Mouse (Mus musculus): Measurements from ENCODE around the gene Mtcl1. TPM values are rescaled to one million over a fixed set of nuclear protein-coding genes. Genes with fewer than 3 reads are reported as not detected.

Mtcl1 gene
- polyA plus RNA-seq, 2 experiments: 0.08 TPM; not detected in 1

DNA sequence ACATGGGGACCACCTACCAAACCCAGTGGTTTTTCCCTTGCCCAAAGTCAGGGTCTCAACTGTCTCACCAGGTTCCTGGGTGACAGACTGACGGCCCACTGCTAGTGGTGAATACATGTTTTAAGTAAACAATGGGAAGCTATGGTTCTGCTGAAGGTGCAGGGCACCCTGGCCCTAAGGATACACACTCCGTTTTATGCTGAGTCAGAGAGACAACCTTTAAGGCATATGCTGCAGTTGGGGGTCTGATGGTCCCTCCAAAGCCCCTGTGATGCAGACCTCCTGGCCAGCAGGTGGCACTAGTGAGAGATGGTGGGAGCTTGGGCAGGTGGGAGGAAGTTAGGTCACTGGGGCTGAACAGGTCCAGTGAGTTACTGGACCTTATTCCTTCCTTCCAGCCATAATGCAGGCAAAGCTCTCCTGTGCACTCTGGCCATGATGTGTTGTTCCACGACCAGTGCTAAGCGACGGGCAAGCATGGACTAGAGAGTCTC, 123.0 kb downstream of the Mtcl1 start:
- TF ChIP-seq EP300 (IDR thresholded peaks at IDR 0.05; ENCODE audit: low read depth) (no peak), CTCF (IDR thresholded peaks at IDR 0.05; ENCODE audit: low read depth) (peak; percentile 42)
- Histone ChIP-seq H3K4me2 (ENCODE audit: low read depth) (no peak overlapping the region), H3K9me3 (ENCODE audit: control insufficient read depth, low read length) (no peaks in the 10 kb centered on the region), H3K27ac (no peak overlapping the region), H3K27me3 (ENCODE audit: control insufficient read depth, insufficient read depth, low read length) (no peaks in the 10 kb centered on the region), H3K36me3 (replicated peaks; ENCODE audit: control insufficient read depth, insufficient read depth, low read depth) (no peaks in the 10 kb centered on the region), H3K9ac (replicated peaks) (no peak overlapping the region), H3K4me1 (replicated peaks; ENCODE audit: control insufficient read depth in 2 of 2, insufficient read depth in 2 of 2, low read length in 1 of 2) (no peaks in the 10 kb centered on the region), H3K4me3 (ENCODE audit: insufficient read depth in 1 of 2, low read depth in 2 of 2, low read length in 2 of 2) (no peak overlapping the region)
- DNase-seq (ENCODE audit: low read depth in 3 of 3, low spot score in 3 of 3): no peak
- WGBS (ENCODE audit: insufficient replicate concordance): 66% methylated on average over 5 of the region's 5 CpGs
- no peak for ATAC-seq (ENCODE audit: insufficient read depth)

DNA sequence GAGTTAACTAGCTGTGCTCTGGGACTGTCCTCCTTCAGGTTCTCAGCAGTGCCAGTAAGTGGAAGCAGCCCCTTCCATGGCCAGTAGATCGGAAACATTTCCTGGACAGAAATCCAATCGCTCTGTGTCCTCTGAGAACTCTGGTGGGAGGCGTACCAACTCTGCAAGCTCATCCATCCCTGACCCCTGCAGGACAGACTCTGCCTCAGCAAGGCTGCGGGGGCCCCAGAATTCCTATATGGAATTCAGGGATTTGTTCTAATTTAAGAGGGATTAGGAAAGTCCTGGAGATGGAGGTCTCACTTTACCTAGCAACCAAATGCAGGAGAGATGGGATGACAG, 123.4 kb downstream of the Mtcl1 start:
- ATAC-seq (ENCODE audit: insufficient read depth) (no peak), DNase-seq (ENCODE audit: low read depth in 3 of 3, low spot score in 3 of 3) (no peak)
- Histone ChIP-seq H3K4me1 (replicated peaks; ENCODE audit: control insufficient read depth in 2 of 2, insufficient read depth in 2 of 2, low read length in 1 of 2) (no peaks in the 10 kb centered on the region), H3K27me3 (ENCODE audit: control insufficient read depth, insufficient read depth, low read length) (no peaks in the 10 kb centered on the region), H3K4me3 (ENCODE audit: insufficient read depth in 1 of 2, low read depth in 2 of 2, low read length in 2 of 2) (no peak overlapping the region), H3K9me3 (ENCODE audit: control insufficient read depth, low read length) (no peaks in the 10 kb centered on the region), H3K27ac (no peak overlapping the region), H3K36me3 (replicated peaks; ENCODE audit: control insufficient read depth, insufficient read depth, low read depth) (no peaks in the 10 kb centered on the region), H3K9ac (replicated peaks) (no peak overlapping the region), H3K4me2 (ENCODE audit: low read depth) (no peak overlapping the region)
- WGBS (ENCODE audit: insufficient replicate concordance): 56% methylated on average over 4 of the region's 4 CpGs
- TF ChIP-seq EP300 (IDR thresholded peaks at IDR 0.05; ENCODE audit: low read depth): no peak
- no peak for TF ChIP-seq CTCF (IDR thresholded peaks at IDR 0.05; ENCODE audit: low read depth)

- Histone ChIP-seq H3K36me3 (replicated peaks; ENCODE audit: control insufficient read depth, insufficient read depth, low read depth) (no peaks in the 10 kb centered on the region), H3K4me2 (ENCODE audit: low read depth) (no peak overlapping the region), H3K27ac (no peak overlapping the region), H3K9me3 (ENCODE audit: control insufficient read depth, low read length) (no peaks in the 10 kb centered on the region), H3K4me1 (replicated peaks; ENCODE audit: control insufficient read depth in 2 of 2, insufficient read depth in 2 of 2, low read length in 1 of 2) (no peaks in the 10 kb centered on the region), H3K4me3 (ENCODE audit: insufficient read depth in 1 of 2, low read depth in 2 of 2, low read length in 2 of 2) (no peak overlapping the region), H3K9ac (replicated peaks) (no peak overlapping the region), H3K27me3 (ENCODE audit: control insufficient read depth, insufficient read depth, low read length) (no peaks in the 10 kb centered on the region)
- DNase-seq (ENCODE audit: low read depth in 3 of 3, low spot score in 3 of 3) (no peak), ATAC-seq (ENCODE audit: insufficient read depth) (no peak)
- no peak for TF ChIP-seq EP300 (IDR thresholded peaks at IDR 0.05; ENCODE audit: low read depth)
- no peak for TF ChIP-seq CTCF (IDR thresholded peaks at IDR 0.05; ENCODE audit: low read depth)
- WGBS (ENCODE audit: insufficient replicate concordance): 54% methylated on average over 14 of the region's 14 CpGs
These were observed 123.9 kb downstream of the Mtcl1 start for GRCm38 (mm10) chr17:66325440-66326203.

DNA sequence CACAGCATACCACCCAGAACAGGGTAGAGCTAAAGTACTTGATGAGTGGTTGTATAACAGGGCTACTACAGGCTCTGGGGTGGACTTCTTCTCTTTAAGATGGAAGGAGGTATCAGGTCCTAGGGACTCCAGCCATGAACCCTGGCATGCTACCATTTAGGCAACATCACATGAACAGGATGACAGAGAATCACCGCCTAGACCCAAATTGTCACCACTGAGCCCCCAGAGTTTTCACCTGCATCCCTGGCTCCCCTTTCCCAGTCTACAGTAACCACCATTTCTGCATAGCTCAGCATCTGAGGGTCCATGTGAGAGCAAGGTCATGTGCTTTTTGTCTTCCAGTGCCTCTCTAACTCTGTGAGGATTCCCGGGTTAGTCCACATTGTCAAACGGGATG, 124.7 kb downstream of the Mtcl1 start:
- Histone ChIP-seq H3K9me3 (ENCODE audit: control insufficient read depth, low read length) (no peaks in the 10 kb centered on the region), H3K9ac (replicated peaks) (no peak overlapping the region), H3K27ac (no peak overlapping the region), H3K4me2 (ENCODE audit: low read depth) (no peak overlapping the region), H3K4me1 (replicated peaks; ENCODE audit: control insufficient read depth in 2 of 2, insufficient read depth in 2 of 2, low read length in 1 of 2) (no peaks in the 10 kb centered on the region), H3K4me3 (ENCODE audit: insufficient read depth in 1 of 2, low read depth in 2 of 2, low read length in 2 of 2) (no peak overlapping the region), H3K27me3 (ENCODE audit: control insufficient read depth, insufficient read depth, low read length) (no peaks in the 10 kb centered on the region), H3K36me3 (replicated peaks; ENCODE audit: control insufficient read depth, insufficient read depth, low read depth) (no peaks in the 10 kb centered on the region)
- no peak for ATAC-seq (ENCODE audit: insufficient read depth)
- TF ChIP-seq CTCF (IDR thresholded peaks at IDR 0.05; ENCODE audit: low read depth) (no peak), EP300 (IDR thresholded peaks at IDR 0.05; ENCODE audit: low read depth) (no peak)
- WGBS (ENCODE audit: insufficient replicate concordance): 54% methylated on average over 3 of the region's 3 CpGs
- no peak for DNase-seq (ENCODE audit: low read depth in 3 of 3, low spot score in 3 of 3)

- H3K36me3 ChIP-seq (replicated peaks; ENCODE audit: control insufficient read depth, insufficient read depth, low read depth): no peaks in the 10 kb centered on the region
- no peak overlapping the region for H3K4me3 ChIP-seq (ENCODE audit: insufficient read depth in 1 of 2, low read depth in 2 of 2, low read length in 2 of 2)
- no peak overlapping the region for H3K27ac ChIP-seq
- no peaks in the 10 kb centered on the region for H3K27me3 ChIP-seq (ENCODE audit: control insufficient read depth, insufficient read depth, low read length)
- H3K9me3 ChIP-seq (ENCODE audit: control insufficient read depth, low read length): no peaks in the 10 kb centered on the region
- ATAC-seq (ENCODE audit: insufficient read depth) (no peak), DNase-seq (ENCODE audit: low read depth in 3 of 3, low spot score in 3 of 3) (no peak)
- H3K4me1 ChIP-seq (replicated peaks; ENCODE audit: control insufficient read depth in 2 of 2, insufficient read depth in 2 of 2, low read length in 1 of 2): no peaks in the 10 kb centered on the region
- TF ChIP-seq EP300 (IDR thresholded peaks at IDR 0.05; ENCODE audit: low read depth) (no peak), CTCF (IDR thresholded peaks at IDR 0.05; ENCODE audit: low read depth) (no peak)
- no peak overlapping the region for H3K9ac ChIP-seq (replicated peaks)
- H3K4me2 ChIP-seq (ENCODE audit: low read depth): no peak overlapping the region
- WGBS (ENCODE audit: insufficient replicate concordance): 46% methylated on average over 15 of the region's 15 CpGs
These were observed 126.8 kb downstream of the Mtcl1 start for GRCm38 (mm10) chr17:66322646-66323255.

All from liver, embryonic 14.5 days (tissue).